Mouse (Mus musculus) cortical plate, adult 2 months (tissue): ENCODE results near the gene Trmt10c.

Experiments
- CTCF ChIP-seq: fragments of 200-500 bp; IDR thresholded peaks from 2 replicates; pipeline ENCODE4 v1.5.1; 2011; ENCODE audit warnings: mild to moderate bottlenecking, control low read depth, low read length; ENCODE audit not compliant: insufficient read depth; ENCODE audit errors: extremely low read depth
- POLR2A ChIP-seq: fragments of 200-500 bp; IDR thresholded peaks from 2 replicates; pipeline ENCODE4 v1.6.1; 2011; ENCODE audit warnings: mild to moderate bottlenecking, low read length, control low read depth; ENCODE audit not compliant: insufficient read depth; ENCODE audit errors: extremely low read depth

DNA sequence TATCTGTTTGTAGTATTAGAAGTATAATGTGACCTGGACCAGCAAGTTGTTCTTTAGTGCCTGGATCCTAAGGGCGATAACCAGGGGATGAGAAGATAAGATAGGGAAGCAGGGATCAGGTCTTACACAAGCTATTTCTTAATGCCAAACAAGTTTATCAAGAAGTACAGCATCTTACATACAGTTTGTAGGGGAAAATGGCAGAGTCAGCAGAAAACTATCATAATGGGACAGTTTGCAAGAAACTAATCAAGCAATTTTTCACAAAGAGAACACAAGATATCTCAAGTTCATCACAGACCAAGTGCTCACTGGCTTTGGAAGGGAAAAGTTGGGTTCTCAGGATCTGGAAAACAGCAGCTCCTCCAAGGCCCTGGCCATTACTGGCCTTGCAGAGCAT lies 41.8 kb upstream of the Trmt10c start:
- no peak for TF ChIP-seq CTCF
- no peak for TF ChIP-seq POLR2A
